Mouse (Mus musculus) brain, adult 2 months (tissue): Measurements from ENCODE around the gene Tcp10a.
A peak's percentile ranks its signal among the peaks of the same experiment; 100 is the strongest.
"Not testable (repeated sequence)": the region's sequence is repeated elsewhere in the genome, so short reads cannot be mapped to it uniquely, and the experiment has no call there.

ENCODE experiments used
- DNase-seq: peaks from one replicate; pipeline ENCODE4 v3.0.0; 2011; ENCODE audit warnings: low read depth, low spot score

Gene Tcp10a

GRCm38 (mm10) chr17:7324346-7324745 lies at the start of gene Tcp10a:
Tcp10a (plus strand) TSS chr17:7324646.
- not testable (repeated sequence) for DNase-seq

DNA sequence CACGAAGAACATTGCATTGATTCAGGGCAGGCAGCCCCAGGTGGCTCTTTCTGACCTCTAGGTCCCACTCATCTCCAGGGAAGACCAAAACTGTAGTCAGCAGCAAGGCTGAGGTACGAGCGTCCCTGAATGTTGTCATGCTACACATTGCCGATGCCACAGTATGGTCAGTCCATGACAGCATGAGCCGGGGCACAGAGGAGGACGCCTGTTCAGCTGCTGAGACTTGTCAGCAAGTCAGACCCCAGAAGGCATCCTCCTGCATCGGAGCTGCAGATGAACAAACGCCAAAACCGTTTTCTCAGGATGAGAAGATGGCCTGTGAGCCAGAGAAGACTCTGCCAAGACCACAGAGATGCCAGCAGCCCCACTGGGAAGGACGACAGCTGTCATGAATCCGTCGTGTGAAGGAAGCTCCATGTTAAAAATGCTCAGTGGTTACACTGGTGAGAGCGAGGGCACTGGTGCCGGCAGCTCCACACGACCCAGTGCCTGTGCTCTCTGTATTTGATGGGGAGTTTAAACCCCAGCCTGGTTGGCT lies 45.7 kb upstream of the Tcp10a start:
- DNase-seq = no peak

DNA sequence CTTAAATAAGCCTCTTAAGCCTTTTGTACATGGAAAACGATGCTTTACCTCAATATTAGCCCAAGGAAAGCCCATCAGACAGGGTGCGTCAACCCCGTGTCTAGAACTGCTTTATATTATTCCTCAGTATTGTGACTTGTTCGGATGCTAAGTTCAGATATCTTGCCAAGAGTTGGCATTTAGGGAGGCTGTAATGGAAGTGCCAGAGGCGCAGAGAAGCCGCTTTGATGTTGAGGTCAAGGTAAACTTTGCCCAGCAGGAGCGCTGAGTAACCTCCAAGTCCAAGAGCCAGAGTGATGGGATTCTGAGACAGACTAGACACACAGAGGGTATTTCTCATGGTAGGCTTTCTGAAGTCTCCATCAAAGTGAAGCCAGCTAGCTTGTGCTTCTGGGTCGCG lies 45.2 kb upstream of the Tcp10a start:
- DNase-seq = no peak

- DNase-seq = peak; percentile 76
Measured at GRCm38 (mm10) chr17:7284297-7284910, 40.0 kb upstream of the Tcp10a start.

- DNase-seq = peak; percentile 35
Measured at GRCm38 (mm10) chr17:7285292-7285691, 39.2 kb upstream of the Tcp10a start.

- DNase-seq = peak; percentile 64
Measured at GRCm38 (mm10) chr17:7286422-7287050, 37.9 kb upstream of the Tcp10a start.

GRCm38 (mm10) chr17:7292012-7292684 lies 32.3 kb upstream of the Tcp10a start:
- DNase-seq = peak; percentile 75

DNA sequence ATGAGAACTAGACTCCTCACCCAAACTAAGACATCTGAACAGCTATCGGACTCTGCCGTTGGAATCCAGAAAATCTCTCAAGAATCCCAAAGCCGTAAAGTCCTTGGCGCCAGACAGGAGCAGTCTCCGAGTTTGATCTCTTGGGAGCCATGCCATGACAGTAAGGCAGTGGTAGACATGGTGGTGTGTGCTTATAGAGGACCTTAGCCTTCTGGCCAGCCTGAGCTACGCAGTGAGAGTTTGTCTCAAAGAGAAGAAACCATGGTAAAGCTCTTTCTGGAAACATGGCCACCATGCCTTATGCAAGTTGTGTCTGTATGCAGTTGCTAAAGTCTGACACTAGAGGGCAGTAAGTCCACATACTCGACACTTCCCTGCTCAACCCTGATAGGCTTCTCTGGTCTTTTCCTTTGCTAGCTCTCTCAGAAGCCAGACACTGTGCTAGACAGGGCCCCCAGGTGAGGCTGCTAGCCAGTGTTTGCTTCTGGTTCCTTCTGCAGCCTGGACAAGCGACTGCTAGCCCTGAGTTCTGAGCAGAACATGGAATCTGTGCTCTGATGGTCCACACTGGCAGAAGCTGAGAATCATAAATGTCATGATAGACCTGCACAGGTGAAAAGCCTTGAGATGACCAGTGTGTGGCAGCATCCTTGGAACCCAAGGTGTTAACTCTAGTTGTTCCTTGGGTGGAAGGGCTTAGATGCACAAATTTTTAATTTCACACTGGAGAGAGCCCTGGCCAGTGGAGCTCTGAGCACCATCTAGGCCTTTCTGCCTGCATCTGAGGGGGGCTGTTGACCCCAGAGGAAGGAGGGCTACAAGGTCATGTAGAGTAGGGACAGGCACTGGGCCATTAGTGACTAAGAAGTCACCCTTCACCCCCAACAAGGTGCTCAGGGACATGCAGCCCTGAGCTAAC lies 17.9 kb upstream of the Tcp10a start:
- not testable (repeated sequence) for DNase-seq

DNA sequence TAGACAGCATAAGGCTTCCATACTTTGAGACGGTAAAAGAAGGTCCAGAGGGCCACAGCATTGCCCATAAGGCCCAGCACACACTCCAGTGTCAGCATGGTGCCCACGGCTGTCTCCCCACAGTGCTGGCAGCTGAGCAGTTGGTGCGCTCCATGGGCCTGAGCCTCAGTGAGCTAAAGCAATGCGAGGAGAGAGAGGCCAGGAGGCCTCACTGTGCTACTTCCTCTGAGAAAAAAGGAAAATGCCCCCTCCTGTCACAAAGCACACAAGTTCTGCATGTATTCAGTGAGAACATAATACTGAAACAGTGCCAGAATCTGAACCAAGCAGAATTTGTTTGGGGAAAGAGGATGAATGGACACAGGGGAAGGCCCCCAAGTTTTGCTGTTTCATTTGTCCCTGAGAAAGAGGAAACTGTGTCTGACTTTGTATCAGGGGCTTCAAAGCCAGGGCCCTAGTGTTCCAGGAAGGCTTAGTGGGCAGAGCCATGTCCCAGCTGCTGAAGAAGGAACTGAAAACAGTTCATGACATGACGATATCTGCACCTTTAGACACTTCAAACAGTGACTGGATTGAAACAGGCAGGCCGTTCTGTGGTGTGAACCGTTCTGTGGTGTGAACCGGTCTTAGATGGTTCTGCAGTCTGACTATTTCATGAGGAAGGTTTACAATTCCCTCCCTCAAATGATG lies 8.6 kb upstream of the Tcp10a start:
- not testable (repeated sequence) for DNase-seq

DNA sequence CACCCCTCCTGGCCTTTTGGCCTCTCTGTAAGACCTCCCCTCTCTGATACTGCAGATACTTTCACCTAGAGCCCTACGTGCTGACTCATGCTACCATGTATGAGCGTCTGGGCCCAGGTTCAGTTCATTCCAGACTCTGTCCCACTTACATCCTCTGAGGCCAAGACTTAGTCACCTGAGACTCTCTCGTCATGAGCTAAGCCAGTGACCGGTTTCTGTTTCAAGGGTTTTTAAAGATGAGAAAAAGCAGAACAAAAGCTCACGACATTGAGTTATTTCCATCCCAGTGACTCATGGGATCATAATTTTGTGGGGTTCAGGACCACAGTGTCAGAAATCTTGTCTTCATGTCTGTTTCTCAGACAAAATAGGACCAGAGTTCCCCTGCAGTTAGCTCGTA lies 4.7 kb upstream of the Tcp10a start:
- not testable (repeated sequence) for DNase-seq

DNA sequence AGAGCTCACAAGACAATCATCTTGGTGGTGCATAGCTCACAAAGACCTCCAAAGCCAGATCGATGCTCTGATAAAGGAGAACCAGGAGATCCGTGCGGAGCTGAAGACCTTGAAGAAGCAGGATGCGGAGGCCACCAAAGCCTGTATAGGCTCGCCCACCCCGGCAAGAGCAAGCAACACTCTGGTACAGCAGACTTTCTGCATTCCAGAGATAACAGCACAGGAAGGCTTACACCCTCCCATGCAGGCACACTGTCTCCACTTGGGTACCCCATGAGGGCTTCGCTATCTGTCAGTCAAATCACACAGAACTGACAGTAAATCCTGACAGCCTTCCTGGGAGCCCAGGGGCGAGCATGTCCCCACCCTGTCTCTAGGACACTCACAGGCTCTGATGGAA lies 2.0 kb downstream of the Tcp10a start:
- not testable (repeated sequence) for DNase-seq

- not testable (repeated sequence) for DNase-seq
Measured at GRCm38 (mm10) chr17:7332745-7333144, 8.3 kb downstream of the Tcp10a start.

DNA sequence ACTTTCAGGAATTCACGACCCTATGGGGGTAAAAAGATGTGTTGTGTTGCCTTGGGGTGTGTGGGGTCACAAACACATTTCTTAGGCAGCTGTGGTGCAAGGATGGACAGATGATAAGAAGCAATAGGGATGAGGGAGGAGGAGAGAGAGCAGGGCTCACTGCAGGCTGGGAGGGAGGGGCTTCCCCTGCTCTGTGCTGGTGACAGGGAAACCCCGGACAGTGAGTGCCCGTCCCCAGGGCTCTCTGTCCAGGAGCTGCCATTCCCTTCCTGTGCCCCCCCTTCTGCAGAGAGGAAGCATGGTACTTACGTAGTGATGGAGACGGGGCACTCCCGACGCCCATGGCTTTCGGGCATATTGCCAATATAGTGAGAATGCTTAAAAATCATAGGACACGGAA lies 12.9 kb downstream of the Tcp10a start:
- DNase-seq = not testable (repeated sequence)

- peak; percentile 55 for DNase-seq
Measured at GRCm38 (mm10) chr17:7348765-7349164, 24.3 kb downstream of the Tcp10a start.

DNA sequence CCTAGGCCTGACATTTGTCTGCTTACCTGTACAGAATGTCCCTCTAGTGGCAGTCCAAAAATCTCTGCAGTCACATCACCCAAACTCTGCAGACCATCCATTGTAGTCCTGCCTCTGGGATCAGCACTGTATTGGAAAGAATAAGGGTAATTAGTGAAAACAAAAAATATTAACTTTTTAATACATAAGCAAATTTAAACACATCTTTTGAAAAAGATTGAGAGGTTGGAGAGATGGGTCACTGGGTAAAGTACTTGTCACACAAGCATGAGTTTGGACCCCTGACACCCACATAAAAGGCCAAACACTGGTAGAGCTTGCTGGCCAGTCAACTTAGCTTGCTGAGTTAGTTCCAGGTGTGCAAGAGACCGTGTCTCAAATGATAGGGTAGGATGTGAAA lies 28.1 kb downstream of the Tcp10a start, which contains the start of gene Ttll2:
Gene Ttll2, minus strand, starts transcription at position 101 of the 400 bp plus-strand sequence.
- DNase-seq = not testable (repeated sequence)

DNA sequence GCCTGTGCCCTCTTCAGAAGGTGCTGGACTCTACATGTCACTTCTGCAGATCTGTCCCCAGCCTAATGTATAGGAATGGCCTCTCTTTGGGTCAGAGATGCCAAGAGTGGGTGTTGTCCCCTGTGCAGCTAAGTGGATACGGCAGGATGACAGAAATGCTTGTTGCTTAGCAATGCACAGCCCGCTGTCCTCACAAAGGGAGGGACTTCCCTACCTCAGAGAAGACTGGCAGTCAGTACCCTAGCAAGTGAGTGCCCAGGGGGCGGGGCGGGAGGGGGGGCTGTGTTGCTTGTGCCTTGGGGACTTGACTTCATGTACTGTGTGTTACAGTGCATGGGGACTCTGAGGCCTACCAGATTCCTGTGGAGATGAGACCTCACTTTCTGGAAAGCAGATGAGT lies 35.4 kb downstream of the Tcp10a start:
- DNase-seq = peak; percentile 4

DNA sequence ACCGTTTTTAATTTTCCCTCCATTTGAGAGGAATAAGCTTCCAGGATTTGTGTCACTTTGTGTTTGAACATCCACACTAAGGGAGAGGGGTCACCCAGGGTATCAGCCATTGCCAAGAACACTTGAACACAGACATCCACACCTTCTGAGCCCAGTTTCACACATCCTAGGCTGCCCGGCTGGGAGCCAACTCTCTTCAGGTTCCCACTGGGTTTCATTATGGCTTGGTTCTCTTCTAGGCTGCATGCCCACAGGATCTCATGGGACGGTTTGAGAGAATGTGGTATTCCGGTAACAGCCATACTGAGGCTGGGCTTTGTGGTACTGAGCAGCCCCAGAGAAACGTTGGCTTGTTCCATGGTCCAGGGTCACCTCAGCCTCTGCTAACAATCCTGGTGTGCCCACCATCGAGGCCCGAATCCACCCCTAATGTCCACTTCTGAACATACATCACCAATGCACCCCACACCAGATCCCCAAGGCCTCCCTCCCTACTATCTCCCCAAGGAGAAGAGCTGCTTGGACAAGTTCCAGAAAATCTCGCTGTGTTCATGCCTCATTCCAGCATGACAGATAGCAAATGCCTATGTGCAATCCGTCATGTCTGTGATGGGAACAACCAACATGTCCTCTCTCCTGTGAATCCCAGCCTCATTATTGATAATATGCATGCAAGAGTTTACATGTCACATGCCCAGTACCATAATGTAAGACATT lies 36.5 kb downstream of the Tcp10a start:
- DNase-seq = peak; percentile 50

- DNase-seq = not testable (repeated sequence)
Measured at GRCm38 (mm10) chr17:7365615-7366014, 41.2 kb downstream of the Tcp10a start.

DNA sequence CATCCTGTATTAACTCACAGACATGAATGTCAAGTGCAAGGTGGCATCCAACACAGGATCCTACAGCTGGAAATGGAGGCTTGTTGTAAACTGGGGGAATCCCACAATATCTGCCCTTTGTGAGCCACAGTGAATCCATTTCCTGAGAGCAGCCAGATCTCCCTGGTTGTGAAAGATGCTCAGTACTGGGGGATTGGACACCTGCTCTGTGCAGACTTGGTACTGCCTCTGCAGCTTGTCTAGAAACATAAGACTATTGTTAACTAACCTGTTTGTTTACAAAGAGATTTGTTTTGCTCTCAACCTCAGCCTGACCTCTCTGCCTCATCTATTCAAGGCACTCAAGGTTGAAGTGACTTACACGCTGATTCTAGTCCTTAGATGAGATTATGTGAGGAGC lies 41.8 kb downstream of the Tcp10a start:
- DNase-seq = not testable (repeated sequence)
